Mouse (Mus musculus) limb, embryonic 15.5 days (tissue): Measurements from ENCODE around the gene Samd4b. TPM values are rescaled to one million over a fixed set of nuclear protein-coding genes. Genes with fewer than 3 reads are reported as not detected.

Experiments used
- ATAC-seq: fragments of 200-750 bp; cut with Nextera tagmentation; 2 replicates; pipeline ENCODE4 v1.8.0; 2017; ENCODE audit warnings: low read depth, moderate TSS enrichment; ENCODE audit not compliant: insufficient number of reproducible peaks, low FRiP score, low TSS enrichment
- H3K27ac ChIP-seq: fragments of 300-500 bp; sonication (generic); 2 replicates; pipeline ENCODE4 v1.5.1; 2015; ENCODE audit warnings: moderate library complexity, mild to moderate bottlenecking, inconsistent platforms
- H3K27me3 ChIP-seq: fragments of 300-500 bp; sonication (generic); 2 replicates; pipeline ENCODE4 v1.6.1; 2015; ENCODE audit warnings: inconsistent platforms
- H3K36me3 ChIP-seq: fragments of 300-500 bp; sonication (generic); 2 replicates; pipeline ENCODE4 v1.6.1; 2015; ENCODE audit warnings: inconsistent platforms
- H3K4me1 ChIP-seq: fragments of 300-500 bp; sonication (generic); 2 replicates; pipeline ENCODE4 v1.6.1; 2015; ENCODE audit warnings: inconsistent platforms
- H3K4me2 ChIP-seq: fragments of 300-500 bp; sonication (generic); 2 replicates; pipeline ENCODE4 v1.6.1; 2015; ENCODE audit warnings: mild to moderate bottlenecking, inconsistent platforms
- H3K4me3 ChIP-seq: fragments of 300-500 bp; sonication (generic); 2 replicates; pipeline ENCODE4 v1.5.1; 2015; ENCODE audit warnings: mild to moderate bottlenecking, inconsistent platforms
- H3K9ac ChIP-seq: fragments of 300-500 bp; sonication (generic); 2 replicates; pipeline ENCODE4 v1.6.1; 2015; ENCODE audit warnings: inconsistent platforms
- H3K9me3 ChIP-seq: fragments of 300-500 bp; sonication (generic); 2 replicates; pipeline ENCODE4 v1.6.1; 2016; ENCODE audit warnings: inconsistent platforms
- WGBS: fragments of 180-500 bp; shearing (Covaris S2); methylation state at CpG from one replicate; pipeline ENCODE4 v1.1.7; 2015; 5-methylcytosine and 5-hydroxymethylcytosine counted together
- polyA plus RNA-seq: library from polyadenylated mRNA; unstranded; fragments of >200 nt; fragmentation: Nextera tagmentation; extraction: Ambion mirVana; gene quantifications from 2 replicates; pipeline ENCODE4 v1.2.1, GENCODE M21; 2015

Gene Samd4b
- polyA plus RNA-seq, 1 experiment from 2014 or later = 28.3 TPM

- ATAC-seq = no peak
- H3K36me3 ChIP-seq = no peaks in the 10 kb centered on the region
- no peak overlapping the region for H3K9ac ChIP-seq
- no peak overlapping the region for H3K27ac ChIP-seq
- no peaks in the 10 kb centered on the region for H3K9me3 ChIP-seq
- H3K4me2 ChIP-seq = no peak overlapping the region
- no peaks in the 10 kb centered on the region for H3K27me3 ChIP-seq
- H3K4me3 ChIP-seq = no peak overlapping the region
- H3K4me1 ChIP-seq = peaks cover 11% of the 10 kb centered on the region
- WGBS = 59% methylated on average over 13 of the region's 13 CpGs
These were observed 149.8 kb downstream of the Samd4b start for GRCm38 (mm10) chr7:28447865-28448820.

DNA sequence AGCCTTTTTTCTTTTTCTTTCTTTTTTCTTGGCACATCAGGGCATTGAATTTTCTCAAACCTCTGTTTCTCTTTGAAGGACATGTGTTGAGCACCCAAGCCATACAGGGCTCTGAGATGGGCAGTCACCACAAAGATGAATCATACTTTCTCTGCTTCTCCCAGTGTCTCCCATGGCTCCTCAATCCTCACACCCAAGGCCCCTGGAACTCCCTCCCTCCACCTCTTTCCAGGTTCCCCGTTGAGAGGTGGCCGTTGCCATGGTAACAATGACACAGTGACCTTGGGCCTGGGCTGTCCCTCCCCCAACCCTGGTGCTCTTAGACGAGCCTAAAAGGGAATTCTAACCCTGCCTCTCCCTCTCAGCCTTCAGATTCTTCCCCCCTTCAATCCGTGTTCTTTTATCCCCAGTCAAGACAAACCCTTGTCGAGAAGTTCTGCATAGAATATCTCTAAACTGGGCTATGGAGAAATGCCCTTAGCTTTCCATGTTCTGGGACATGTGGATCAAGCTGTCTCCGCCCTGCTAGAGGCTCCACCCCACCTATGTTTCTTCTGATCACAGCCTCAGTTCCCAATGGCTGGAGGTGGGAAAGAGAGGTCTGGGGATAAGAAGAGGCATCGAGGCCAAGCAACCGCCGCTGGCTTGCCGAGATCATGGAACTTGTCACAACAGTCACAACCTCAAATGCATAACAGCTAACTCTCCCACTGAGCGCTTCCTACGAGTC lies 150.7 kb downstream of the Samd4b start:
- no peak overlapping the region for H3K27ac ChIP-seq
- no peaks in the 10 kb centered on the region for H3K27me3 ChIP-seq
- H3K9ac ChIP-seq = no peak overlapping the region
- no peaks in the 10 kb centered on the region for H3K36me3 ChIP-seq
- no peak overlapping the region for H3K4me2 ChIP-seq
- WGBS = 16% methylated on average over 12 of the region's 12 CpGs
- H3K9me3 ChIP-seq = no peaks in the 10 kb centered on the region
- no peak overlapping the region for H3K4me3 ChIP-seq
- ATAC-seq = no peak
- H3K4me1 ChIP-seq = peaks cover 4% of the 10 kb centered on the region; the same call in 1 of the 2 replicates

DNA sequence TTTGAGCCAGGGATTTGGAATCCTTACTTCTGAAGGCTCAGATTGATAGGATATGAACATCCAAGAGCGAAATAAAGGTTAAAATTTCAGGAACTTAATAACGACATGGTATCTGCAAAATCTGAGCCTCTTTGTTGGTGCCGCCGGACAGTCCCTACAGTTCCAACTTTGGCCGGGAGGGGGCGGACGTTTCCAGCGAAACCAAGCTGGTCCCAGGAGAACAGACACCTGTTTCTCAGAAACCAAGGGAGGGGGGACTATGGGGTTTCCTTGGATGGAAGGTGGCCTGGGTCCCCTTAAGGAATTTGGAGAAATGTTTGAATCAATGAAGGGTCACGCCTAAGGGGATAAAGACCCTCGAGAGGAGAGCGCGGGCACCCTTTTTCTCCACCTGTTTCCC lies 151.5 kb downstream of the Samd4b start:
- no peak overlapping the region for H3K4me2 ChIP-seq
- WGBS = 7% methylated on average over 12 of the region's 12 CpGs
- H3K27ac ChIP-seq = no peak overlapping the region
- no peak overlapping the region for H3K4me3 ChIP-seq
- peaks cover 2% of the 10 kb centered on the region; the same call in 1 of the 2 replicates for H3K4me1 ChIP-seq
- H3K9me3 ChIP-seq = no peaks in the 10 kb centered on the region
- no peak overlapping the region for H3K9ac ChIP-seq
- no peaks in the 10 kb centered on the region for H3K27me3 ChIP-seq
- no peaks in the 10 kb centered on the region for H3K36me3 ChIP-seq
- ATAC-seq = no peak

GRCm38 (mm10) chr7:28444344-28444974 lies 153.5 kb downstream of the Samd4b start:
- no peaks in the 10 kb centered on the region; the same call in 1 of the 2 replicates for H3K4me1 ChIP-seq
- WGBS = 81% methylated on average over 13 of the region's 13 CpGs
- no peak overlapping the region for H3K4me3 ChIP-seq
- no peak overlapping the region for H3K9ac ChIP-seq
- no peaks in the 10 kb centered on the region for H3K36me3 ChIP-seq
- no peak for ATAC-seq
- H3K27ac ChIP-seq = no peak overlapping the region
- no peak overlapping the region for H3K4me2 ChIP-seq
- no peaks in the 10 kb centered on the region for H3K27me3 ChIP-seq
- H3K9me3 ChIP-seq = no peaks in the 10 kb centered on the region

GRCm38 (mm10) chr7:28442688-28443087 lies 155.3 kb downstream of the Samd4b start:
- Histone ChIP-seq H3K36me3 (no peaks in the 10 kb centered on the region), H3K9me3 (no peaks in the 10 kb centered on the region), H3K4me2 (no peak overlapping the region), H3K27ac (no peak overlapping the region), H3K4me3 (no peak overlapping the region), H3K4me1 (peaks cover under 1% of the 10 kb centered on the region; the same call in 1 of the 2 replicates), H3K9ac (no peak overlapping the region), H3K27me3 (no peaks in the 10 kb centered on the region)
- no peak; the same call in 1 of the 2 replicates for ATAC-seq
- WGBS = 39% methylated on average over 4 of the region's 4 CpGs

- no peak overlapping the region for H3K4me2 ChIP-seq
- H3K27me3 ChIP-seq = no peaks in the 10 kb centered on the region
- H3K4me1 ChIP-seq = peaks cover 7% of the 10 kb centered on the region
- H3K4me3 ChIP-seq = no peak overlapping the region
- no peaks in the 10 kb centered on the region for H3K36me3 ChIP-seq
- H3K9ac ChIP-seq = no peak overlapping the region
- no peaks in the 10 kb centered on the region for H3K9me3 ChIP-seq
- H3K27ac ChIP-seq = no peak overlapping the region
- no peak for ATAC-seq
- 84% methylated on average over 14 of the region's 14 CpGs for WGBS
These were observed 156.0 kb downstream of the Samd4b start for GRCm38 (mm10) chr7:28441776-28442485.

- H3K4me2 ChIP-seq = no peak overlapping the region
- no peak for ATAC-seq
- no peak overlapping the region for H3K27ac ChIP-seq
- no peak overlapping the region for H3K4me3 ChIP-seq
- H3K9ac ChIP-seq = no peak overlapping the region
- no peaks in the 10 kb centered on the region for H3K36me3 ChIP-seq
- H3K9me3 ChIP-seq = no peaks in the 10 kb centered on the region
- H3K4me1 ChIP-seq = peaks cover 7% of the 10 kb centered on the region
- 49% methylated on average over 2 of the region's 2 CpGs for WGBS
- no peaks in the 10 kb centered on the region for H3K27me3 ChIP-seq
These were observed 157.2 kb downstream of the Samd4b start for GRCm38 (mm10) chr7:28440739-28441138.

DNA sequence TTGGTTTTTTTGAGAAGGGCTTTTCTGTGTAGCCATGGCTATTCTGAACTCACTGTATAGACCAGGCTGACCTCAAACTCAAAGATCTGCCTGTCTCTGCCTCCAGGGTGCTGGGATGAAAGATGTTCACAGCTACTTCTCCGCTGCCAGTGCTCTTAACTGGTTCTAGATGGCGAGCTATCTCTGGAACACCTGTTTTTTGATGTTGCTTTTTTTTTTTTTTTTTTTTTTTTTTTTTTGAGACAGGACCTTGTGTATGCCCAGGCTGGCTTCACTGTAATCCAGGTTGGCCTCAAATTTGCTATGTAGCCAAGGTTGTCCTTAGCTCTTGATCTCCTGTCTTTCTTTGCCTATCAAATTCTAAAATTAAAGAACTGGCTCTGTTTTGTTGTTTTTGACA lies 159.2 kb downstream of the Samd4b start:
- Histone ChIP-seq H3K36me3 (no peaks in the 10 kb centered on the region), H3K4me1 (peaks cover 23% of the 10 kb centered on the region), H3K27me3 (no peaks in the 10 kb centered on the region), H3K27ac (no peak overlapping the region), H3K4me2 (no peak overlapping the region), H3K4me3 (no peak overlapping the region), H3K9ac (no peak overlapping the region), H3K9me3 (no peaks in the 10 kb centered on the region)
- 84% methylated on average over 2 of the region's 2 CpGs for WGBS
- ATAC-seq = no peak

DNA sequence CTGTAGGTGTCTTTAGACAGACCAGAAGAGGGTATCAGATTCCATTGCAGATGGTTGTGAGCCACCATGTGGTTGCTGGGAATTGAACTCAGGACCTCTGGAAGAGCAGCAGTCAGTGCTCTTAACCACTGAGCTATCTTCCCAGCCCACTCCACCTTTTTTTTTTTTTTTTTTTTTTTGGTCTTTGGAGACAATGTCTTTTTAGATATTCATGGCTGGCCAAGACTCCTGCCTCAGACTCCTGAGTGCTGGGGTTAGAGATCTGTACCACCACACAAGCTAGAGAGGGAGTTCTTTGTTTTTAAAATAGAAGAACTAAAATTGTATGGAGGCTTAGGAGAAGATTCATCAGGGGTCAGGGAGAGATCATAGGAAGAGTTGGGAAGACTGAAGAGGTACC lies 160.0 kb downstream of the Samd4b start:
- Histone ChIP-seq H3K27ac (no peak overlapping the region), H3K9me3 (no peaks in the 10 kb centered on the region), H3K4me2 (no peak overlapping the region), H3K4me3 (no peak overlapping the region), H3K27me3 (no peaks in the 10 kb centered on the region), H3K9ac (no peak overlapping the region), H3K36me3 (peaks cover 5% of the 10 kb centered on the region; the same call in 1 of the 2 replicates), H3K4me1 (peaks cover 30% of the 10 kb centered on the region)
- no peak for ATAC-seq

DNA sequence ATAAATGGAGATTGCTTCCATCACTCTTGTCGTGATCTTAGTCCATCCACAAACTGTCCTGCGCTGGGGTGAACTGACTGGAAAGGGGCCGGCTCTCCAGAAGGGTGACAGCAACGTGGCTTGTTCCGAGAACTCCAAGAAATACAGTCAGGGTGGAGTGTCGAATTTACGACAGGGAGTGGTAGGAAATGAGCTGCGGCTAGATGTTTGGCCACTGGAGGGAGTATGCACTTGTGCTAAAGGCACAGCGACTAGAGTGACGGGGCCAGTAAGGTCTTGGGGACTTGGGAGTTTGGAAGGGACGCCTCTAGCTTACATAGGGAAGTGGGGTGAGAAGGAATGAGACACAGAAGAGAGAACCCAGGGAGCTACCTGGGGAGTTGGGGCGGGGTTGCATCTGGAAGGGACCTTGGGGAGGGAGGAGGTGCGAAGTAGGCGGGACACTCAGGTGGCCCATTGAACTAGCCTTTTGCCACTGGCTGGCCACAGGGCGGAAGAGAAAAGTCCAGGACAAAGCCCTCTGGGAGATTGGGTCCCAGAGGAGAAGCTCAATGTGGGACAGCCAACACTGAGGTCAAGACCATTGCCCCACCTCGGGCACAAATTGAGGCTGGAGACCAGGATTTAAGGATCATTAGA lies 160.9 kb downstream of the Samd4b start, which contains the start of gene Gmfg:
Gene Gmfg, plus strand, starts transcription at position 516 of the 639 bp plus-strand sequence.
- Histone ChIP-seq H3K27ac (peak within 1 kb of the TSS; percentile 84), H3K4me2 (peak within 1 kb of the TSS; percentile 62), H3K36me3 (peaks cover 7% of the 10 kb centered on the region; the same call in 1 of the 2 replicates), H3K27me3 (no peaks in the 10 kb centered on the region), H3K4me3 (peak within 1 kb of the TSS; percentile 89), H3K9me3 (no peaks in the 10 kb centered on the region), H3K4me1 (peaks cover 37% of the 10 kb centered on the region), H3K9ac (peak within 1 kb of the TSS; percentile 33)
- peak; percentile 21 for ATAC-seq
- WGBS = 3% methylated on average over 16 of the region's 16 CpGs
